Mouse (Mus musculus) leukemia stem cell, adult 10-12 weeks (primary cell): ENCODE measurements around the gene Rab22a. TPM values are rescaled to one million over a fixed set of nuclear protein-coding genes. Genes with fewer than 3 reads are reported as not detected.

Source experiments
- polyA plus RNA-seq: library from polyadenylated mRNA; stranded (reverse); fragments of >175 nt; gene quantifications from 2 replicates; pipeline ENCODE4 v1.2.3, GENCODE M21; 2012; ENCODE audit warnings: low replicate concordance

Rab22a gene
- polyA plus RNA-seq: 19.2 and 44.7 TPM in 2 replicates

DNA sequence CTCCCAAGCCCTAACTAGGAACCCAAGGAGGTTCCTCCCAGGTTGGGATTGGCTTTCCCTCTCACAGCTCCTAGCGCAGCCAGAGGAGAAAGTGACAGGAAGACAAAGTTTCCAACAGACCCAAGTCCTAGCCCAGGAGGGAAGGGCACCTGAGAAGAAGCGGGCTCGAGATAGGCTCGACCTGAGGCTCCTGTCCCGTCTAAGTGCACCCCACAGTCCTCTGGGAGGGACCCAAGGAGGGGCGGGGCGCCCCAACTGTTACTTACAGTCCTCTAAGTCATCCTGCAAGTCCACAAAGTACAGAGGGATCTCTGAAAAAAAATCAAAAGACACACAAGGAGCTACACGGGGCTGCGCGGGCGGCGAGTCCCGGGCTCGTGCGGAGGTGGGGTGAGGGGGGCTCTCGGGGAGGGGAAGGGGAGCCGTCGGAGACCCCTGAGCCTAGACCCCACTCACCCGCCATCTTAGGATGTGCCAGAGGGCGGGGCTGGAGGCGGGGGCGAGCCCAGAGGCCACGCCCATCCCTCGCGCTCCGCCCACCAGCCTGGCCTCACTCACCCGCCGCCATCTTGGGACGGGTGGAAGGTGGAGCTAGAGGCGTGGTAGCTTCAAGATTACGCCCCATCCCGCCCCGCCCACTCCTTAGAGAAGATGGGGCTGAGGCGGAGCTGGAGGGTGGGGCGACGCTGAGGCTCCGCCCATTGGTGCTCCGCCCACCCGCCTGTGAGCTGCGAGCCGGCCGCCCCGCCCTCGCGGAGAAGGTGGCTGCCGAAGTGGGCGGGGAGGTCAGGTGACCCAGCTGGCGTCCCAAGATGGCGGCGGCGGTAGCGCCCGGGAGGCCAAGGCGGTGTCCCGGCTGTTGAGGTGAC is at the start of gene Rab22a:
Gene Rab22a (plus strand): TSS at position 704 of the 869 bp plus-strand sequence.

DNA sequence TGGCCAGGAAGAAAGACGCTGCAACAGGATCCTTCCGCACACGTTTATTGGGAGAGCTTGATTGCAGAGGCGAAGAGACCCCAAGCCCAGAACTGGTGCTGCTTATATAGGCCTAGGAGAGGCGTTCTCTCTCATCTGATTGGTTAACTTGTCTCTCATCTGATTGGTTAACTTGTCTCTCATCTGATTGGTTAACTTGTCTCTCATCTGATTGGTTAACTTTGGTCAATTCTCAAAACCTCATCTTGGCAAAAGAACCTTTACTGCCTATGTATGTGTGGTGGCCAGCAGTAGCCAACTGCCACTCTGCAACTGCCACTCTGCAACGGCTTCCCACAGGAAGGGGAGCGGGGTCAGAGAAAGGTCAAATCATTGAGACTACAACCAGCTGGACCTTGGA is 59.6 kb downstream of the Rab22a start, which contains the start of gene 1700010B08Rik:
Gene 1700010B08Rik (plus strand): TSS at position 301 of the 400 bp plus-strand sequence.

DNA sequence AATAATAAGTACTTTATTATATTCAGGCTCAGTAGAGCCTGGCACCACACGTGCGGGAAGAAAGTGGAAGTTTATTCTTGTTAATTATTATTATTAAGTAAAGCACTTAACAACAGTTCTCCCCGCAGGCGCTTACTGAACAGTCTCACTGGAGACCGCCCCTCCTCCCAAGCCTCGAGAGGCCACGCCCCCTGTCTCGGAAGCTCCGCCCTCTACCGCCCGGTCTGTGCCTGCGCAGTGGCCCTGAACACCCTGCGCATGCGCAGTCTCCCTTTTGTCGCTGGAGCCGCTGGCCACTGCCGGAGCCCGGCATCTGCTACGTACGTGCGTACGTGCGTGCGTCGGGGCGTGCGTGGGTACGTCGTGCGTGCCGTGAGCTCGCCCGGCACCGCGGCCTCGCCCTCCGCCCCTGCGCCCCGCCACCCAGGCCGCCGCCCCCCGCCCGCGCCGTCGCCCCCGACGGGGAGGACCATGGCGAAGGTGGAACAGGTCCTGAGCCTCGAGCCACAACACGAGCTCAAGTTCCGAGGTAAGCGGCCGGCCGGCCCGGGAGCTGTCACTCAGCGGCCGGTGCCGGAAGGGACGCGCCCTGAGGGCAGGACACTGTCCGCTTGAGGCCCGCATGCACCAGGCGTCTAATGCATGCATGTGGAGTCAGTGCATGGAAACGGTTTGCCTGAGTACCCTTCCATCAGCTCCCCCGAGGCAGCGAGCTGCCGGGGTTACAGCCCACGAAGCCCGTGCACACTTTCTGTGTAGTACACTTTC is 77.8 kb downstream of the Rab22a start, which contains the start of gene Vapb:
Gene Vapb (plus strand): TSS at position 290 of the 768 bp plus-strand sequence.

Other genes starting within 250 kb of the Rab22a start
- gene 1700021F07Rik, start 137.2 kb upstream of the Rab22a start, polyA plus RNA-seq: not detected in 2 replicates
- gene Ankrd60, start 81.4 kb upstream of the Rab22a start, polyA plus RNA-seq: not detected in 2 replicates
- not detected in 2 replicates for gene 1700010B08Rik, start 59.7 kb downstream of the Rab22a start, polyA plus RNA-seq
- gene Vapb, start 77.8 kb downstream of the Rab22a start, polyA plus RNA-seq: 10.8 and 13.2 TPM in 2 replicates